Mouse (Mus musculus) monocyte, adult 2 months (primary cell): ENCODE measurements around the gene Il4ra.

Source experiments
- DNase-seq, 2 experiments: peaks; one replicate each; pipeline ENCODE4 v3.0.0; 2022; ENCODE audit warnings: low spot score in 2 of 2, low read depth in 1 of 2

Gene Il4ra

GRCm38 (mm10) chr7:125571891-125572290 is 20.0 kb downstream of the Il4ra start:
- DNase-seq: no peak

GRCm38 (mm10) chr7:125572737-125573136 is 20.8 kb downstream of the Il4ra start:
- no peak for DNase-seq

GRCm38 (mm10) chr7:125573849-125574248 is 21.9 kb downstream of the Il4ra start:
- DNase-seq: no peak

- DNase-seq: no peak
These were observed 22.9 kb downstream of the Il4ra start for GRCm38 (mm10) chr7:125574832-125575231.

GRCm38 (mm10) chr7:125575738-125576540 is 24.0 kb downstream of the Il4ra start:
- DNase-seq: no peak

- no peak for DNase-seq
These were observed 25.1 kb downstream of the Il4ra start for GRCm38 (mm10) chr7:125576982-125577381.

- no peak for DNase-seq
These were observed 25.7 kb downstream of the Il4ra start for GRCm38 (mm10) chr7:125577486-125578088.

GRCm38 (mm10) chr7:125578106-125578505 is 26.2 kb downstream of the Il4ra start:
- DNase-seq: no peak

GRCm38 (mm10) chr7:125579545-125580219 is 27.8 kb downstream of the Il4ra start:
- DNase-seq: no peak

- no peak for DNase-seq
These were observed 28.3 kb downstream of the Il4ra start for GRCm38 (mm10) chr7:125580220-125580549.

GRCm38 (mm10) chr7:125580625-125581316 is 28.9 kb downstream of the Il4ra start:
- no peak for DNase-seq

- peak; percentile 51 to 81 for DNase-seq
These were observed 29.4 kb downstream of the Il4ra start for GRCm38 (mm10) chr7:125581317-125581672.

- DNase-seq: no peak
These were observed 31.5 kb downstream of the Il4ra start for GRCm38 (mm10) chr7:125583325-125584004.

- no peak for DNase-seq
These were observed 32.1 kb downstream of the Il4ra start for GRCm38 (mm10) chr7:125584005-125584369.

- DNase-seq: no peak
These were observed 34.4 kb downstream of the Il4ra start for GRCm38 (mm10) chr7:125586355-125586754.

- peak in 1 of 2 experiments; percentile 51 for DNase-seq
These were observed 36.8 kb downstream of the Il4ra start for GRCm38 (mm10) chr7:125588721-125589120.

GRCm38 (mm10) chr7:125589896-125590295 is 38.0 kb downstream of the Il4ra start:
- DNase-seq: no peak

- peak in 1 of 2 experiments; percentile 37 for DNase-seq
These were observed 41.9 kb downstream of the Il4ra start for GRCm38 (mm10) chr7:125593831-125594230.

GRCm38 (mm10) chr7:125596406-125596805 is 44.5 kb downstream of the Il4ra start:
- no peak for DNase-seq

- DNase-seq: peak in 1 of 2 experiments; percentile 19
These were observed 45.2 kb downstream of the Il4ra start for GRCm38 (mm10) chr7:125597083-125597482.
